Mouse (Mus musculus): ENCODE measurements at regions not wholly inside any gene's neighbourhood (a gene's known extent, or its start where the extent isn't known, plus 50 kb on each side); places are given as distances from the start of the nearest gene placed in this dataset.

DNA sequence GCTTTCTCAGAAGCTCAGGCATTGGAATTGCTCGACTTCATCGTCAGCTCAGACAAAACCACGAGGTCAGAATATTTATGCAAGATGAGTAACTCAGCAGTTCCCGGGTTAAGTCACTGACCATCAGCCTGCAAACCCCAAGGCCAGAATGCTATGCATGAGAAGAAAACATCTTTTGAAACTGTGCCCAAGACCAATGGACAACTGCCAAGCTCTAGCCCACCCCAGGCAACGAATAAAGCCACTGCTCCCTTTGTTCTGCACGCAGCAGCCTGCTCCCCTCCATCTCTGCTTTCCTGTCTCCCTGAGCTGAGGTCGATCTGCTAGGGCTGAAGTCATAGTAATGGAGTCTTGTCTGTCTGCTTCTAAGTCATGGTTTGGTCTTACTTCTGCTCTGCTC lies 61.7 kb upstream of the Gpc1 start:
- TF ChIP-seq POLR2A (IDR thresholded peaks at IDR 0.05; ENCODE audit: insufficient read depth, low read length) = no peak
- no peak for TF ChIP-seq CTCF (IDR thresholded peaks at IDR 0.05; ENCODE audit: low read depth, low read length)
- no peak for TF ChIP-seq EP300 (IDR thresholded peaks at IDR 0.05; ENCODE audit: insufficient read depth, low read depth, low read length)
